Mouse (Mus musculus) cerebellum, adult 8-10 months (tissue): ENCODE data around the gene Erbb4.

ENCODE experiments used
- DNase-seq: peaks from one replicate; pipeline ENCODE4 v3.0.0; 2022

Erbb4 gene

DNA sequence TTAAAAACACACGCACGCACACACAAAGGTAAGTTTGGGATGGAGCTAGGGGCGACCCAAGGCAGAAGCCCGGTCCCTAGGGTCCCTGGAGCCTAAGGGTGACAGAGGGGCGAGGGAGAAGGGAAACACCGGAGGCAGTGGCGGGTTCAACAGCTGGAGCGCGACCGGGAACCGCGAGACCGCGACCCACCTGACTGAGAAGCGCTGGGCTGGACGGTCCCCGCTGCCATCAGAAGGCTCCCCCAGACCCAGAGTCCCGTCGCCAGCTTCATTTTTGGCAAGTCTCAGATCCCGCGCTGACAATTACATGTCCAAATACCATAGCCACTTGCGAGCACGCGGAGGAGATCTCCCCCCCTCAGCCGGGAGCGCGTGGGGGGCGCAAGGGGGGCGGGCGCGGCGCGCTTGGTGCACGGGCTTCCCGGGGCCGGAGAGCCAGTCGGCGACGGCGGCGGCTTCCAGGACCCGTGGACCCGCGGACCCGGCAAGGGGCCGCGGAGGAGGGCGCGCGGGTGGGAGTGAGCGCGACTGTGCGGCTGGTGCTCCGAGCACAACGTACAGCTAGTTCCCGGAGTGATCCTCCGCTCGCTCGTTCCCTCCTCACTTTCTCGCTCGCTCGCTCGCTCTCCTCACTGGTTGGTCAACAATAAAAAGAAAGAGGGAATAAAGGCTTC is at the start of gene Erbb4:
Gene Erbb4, minus strand, starts transcription at position 575 of the 674 bp plus-strand sequence.
- DNase-seq, result peak; percentile 32

GRCm38 (mm10) chr1:69157346-69157745 is 49.5 kb upstream of the Erbb4 start:
- no peak for DNase-seq

DNA sequence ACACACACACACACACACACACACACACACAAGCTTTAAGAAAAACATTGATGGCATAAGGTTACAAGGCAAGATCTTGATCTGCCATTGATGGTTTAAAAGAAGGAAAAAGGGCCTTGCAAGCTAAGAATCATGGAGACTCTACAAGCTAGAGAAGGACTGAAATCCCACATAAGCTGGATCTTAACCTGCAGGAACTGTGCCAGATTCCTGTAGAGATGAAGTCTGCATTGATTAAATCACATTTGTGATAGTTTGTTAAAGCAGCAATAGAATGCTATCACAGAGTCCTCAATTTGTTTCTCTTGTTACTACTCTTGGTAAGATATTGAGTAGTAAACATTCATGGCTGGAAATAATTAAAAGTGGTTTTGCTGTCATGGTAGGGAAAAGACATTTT is 33.5 kb upstream of the Erbb4 start:
- DNase-seq, result no peak

- DNase-seq, result no peak
Measured at GRCm38 (mm10) chr1:69139519-69139868, 31.6 kb upstream of the Erbb4 start.

DNA sequence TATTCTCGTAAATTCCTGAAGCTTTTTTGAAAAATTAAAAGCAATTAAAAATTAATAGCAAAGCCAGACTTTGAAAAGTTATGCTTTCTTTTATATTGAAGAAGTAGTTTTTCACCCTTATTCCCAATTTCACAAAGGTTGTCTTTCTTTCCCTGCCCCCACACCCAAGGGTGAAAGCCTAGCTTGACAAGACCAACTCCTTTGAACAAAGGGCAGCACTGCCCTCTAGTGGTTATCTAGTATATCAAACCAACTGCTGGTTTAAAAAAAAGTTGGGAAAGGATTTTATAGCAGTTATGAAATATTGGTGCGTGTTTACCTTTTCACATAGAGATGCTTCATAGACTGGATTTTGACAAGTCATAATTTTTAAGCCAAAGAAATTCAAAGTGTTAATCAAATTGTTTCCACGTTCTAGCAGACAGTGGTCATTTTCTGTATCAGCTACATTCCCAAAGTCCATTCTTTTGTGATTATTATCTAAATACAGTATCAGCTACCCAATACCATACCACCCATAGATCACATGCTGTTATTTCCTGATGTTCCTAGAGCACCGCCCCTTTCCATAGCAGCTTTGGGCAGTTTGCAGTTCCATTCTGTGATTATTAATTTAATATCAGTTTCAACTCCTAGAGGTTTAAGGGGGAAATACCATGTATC is 31.1 kb upstream of the Erbb4 start:
- DNase-seq, result peak; percentile 56

DNA sequence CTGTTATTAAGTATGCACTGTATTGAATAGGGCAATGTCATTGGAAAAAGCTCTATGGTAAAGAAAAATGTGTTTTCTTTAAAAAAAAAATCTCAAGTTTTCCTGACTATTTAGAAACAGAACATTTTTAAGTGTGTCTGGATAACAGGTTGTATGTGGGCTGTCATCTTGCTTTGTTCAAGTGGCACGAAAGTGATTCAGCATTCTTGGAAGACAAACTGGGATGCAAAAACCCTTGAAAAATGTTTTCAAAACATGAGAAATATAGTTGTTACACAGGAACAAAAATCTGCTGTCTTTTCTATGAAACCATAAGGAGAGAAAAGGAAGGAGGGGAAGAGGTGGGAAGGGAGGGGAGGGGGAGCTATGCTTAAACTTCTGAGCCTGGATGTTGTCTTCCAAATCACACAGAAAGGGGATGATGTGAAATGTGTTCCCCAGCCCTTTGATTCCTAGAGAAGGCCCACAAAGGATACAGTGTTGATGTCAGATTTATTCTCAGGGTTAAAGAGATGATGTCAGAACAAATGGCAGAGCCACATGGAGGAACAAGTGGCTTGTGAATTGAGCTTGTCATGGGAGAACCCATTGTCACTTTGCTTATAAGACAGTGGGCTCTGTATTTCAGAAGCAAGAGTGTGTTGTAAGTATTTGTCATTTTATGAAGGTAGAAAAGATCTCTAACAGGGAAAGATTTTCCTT is 16.4 kb upstream of the Erbb4 start:
- no peak for DNase-seq

- DNase-seq, result no peak
Measured at GRCm38 (mm10) chr1:69118249-69118938, 10.5 kb upstream of the Erbb4 start.

DNA sequence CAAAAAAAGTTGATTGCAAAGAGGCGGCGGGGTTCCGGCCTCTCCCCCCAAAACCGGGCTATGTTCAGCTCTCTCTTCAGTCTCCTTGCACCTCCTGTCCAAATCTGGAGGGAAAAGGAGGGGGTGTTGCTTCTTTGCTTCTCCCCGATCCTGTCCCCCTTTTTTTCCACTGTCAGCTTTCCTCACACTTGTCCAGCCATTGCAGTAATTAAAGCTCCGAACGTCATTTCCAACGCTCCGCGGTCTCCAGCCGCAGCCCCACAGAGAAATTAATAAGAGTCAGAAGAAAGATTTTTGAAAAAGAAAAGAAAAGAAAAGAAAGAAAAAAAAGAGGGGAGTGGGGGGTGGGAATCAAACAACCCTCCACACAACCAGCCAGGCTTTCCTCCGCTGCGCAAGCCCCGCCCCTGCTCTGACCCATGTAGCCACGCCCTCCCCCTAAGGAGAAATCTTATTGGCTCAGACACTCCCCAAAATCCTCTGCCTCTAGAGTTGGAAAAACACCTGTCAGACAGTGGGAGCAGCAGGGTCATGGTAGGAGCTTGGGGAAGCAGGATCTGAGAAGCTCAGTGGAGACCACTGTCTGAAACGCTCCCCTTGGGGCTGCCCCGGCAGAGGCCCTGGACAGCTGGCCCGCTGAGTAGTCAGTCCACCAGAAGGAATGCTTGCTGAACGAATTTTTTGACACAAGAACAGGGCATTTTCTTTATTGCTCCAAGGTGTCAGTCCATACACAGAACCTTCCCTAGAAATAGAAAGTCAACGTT is 483 bp upstream of the Erbb4 start:
- peak; percentile 64 for DNase-seq

DNA sequence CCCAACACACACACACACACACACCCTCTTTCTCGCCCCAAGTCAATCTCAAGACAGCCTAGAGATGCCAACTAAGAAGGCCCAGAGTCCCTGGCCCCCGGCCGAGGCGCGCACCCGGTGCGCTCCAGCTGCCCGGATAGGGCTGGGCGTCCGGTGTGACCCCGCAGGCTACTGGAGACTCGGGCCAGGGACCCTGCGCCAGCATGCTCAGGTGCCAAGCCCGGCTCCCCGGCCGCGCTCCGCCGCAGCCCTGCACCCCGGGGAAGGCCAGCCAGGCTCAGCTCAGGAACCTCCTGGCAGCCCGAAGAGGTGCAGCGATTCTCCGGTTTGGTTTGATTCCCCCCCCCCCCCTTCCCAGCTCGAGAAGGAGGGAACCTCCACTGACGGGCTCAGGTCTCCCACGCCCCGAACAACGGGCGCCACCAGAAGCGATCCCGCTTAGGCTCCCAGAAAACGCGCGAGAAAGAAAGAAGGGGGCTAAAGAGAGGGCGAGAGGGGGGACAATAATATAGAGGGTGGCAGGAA is 860 bp downstream of the Erbb4 start:
- DNase-seq, result peak; percentile 45

- DNase-seq, result peak; percentile 41
Measured at GRCm38 (mm10) chr1:69106322-69106761, 1.5 kb downstream of the Erbb4 start.

GRCm38 (mm10) chr1:69105493-69106321 is 2.2 kb downstream of the Erbb4 start:
- peak; percentile 36 for DNase-seq

GRCm38 (mm10) chr1:69105096-69105492 is 2.8 kb downstream of the Erbb4 start:
- DNase-seq, result peak; percentile 20

- DNase-seq, result no peak
Measured at GRCm38 (mm10) chr1:69103211-69103706, 4.6 kb downstream of the Erbb4 start.

GRCm38 (mm10) chr1:69101670-69102069 is 6.2 kb downstream of the Erbb4 start:
- DNase-seq, result no peak

DNA sequence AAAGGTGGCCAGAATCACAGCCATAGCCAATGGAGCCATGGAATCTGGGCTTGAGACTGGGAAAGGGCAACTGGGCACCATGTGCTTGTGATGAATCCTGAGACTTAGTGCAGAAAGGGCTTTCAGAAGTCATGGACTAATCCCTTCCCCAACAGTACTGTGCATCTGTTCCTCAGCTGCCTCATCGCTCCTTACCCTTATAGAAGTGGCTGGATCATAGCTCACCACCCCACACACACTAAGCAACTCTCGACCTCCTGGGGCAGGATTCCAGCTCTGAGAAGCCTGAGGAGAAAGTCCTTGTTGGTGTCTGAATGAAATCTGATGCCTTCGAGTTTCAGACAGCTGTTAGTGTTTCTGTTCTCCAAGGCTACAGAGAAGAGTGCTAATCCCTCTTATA is 14.8 kb downstream of the Erbb4 start:
- DNase-seq, result no peak

DNA sequence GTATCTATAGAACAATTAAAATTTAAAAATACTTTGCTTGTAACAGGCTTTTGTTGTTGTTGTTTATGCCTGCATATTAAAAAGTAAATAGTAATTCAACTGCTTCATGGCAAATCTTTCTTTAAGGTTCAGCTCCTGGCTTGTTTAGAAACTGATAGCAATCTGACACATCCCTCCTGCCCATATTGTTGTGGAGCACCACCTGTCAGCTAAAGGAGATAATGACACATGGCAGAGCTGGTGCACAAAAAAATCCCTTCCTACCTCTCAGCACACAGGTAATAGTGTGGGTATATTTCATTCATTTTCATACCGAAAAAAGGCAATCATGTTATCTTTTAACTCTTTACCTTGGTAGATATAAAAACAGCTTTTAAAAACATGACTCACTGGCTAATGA is 18.5 kb downstream of the Erbb4 start:
- DNase-seq, result no peak

DNA sequence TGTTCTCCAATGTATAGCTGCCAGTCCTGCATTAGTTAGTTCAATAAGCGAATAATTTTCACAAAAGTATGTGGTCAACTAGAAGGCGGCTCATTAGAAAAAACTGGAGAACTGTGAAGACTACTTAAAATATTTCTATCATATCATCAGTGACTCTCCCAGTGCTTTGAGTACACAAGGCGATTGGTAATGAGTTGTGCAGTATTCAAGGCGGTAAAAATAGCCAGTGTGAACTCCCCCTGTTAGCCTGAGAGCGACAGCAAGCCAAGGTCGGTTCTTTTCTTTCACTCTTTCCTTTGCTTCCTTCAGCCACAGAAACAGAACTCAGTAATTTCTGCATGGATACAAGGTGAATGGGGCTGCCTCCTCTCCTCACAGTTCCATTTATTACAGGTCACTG is 22.1 kb downstream of the Erbb4 start:
- no peak for DNase-seq

GRCm38 (mm10) chr1:69048918-69049317 is 58.9 kb downstream of the Erbb4 start:
- DNase-seq, result no peak

DNA sequence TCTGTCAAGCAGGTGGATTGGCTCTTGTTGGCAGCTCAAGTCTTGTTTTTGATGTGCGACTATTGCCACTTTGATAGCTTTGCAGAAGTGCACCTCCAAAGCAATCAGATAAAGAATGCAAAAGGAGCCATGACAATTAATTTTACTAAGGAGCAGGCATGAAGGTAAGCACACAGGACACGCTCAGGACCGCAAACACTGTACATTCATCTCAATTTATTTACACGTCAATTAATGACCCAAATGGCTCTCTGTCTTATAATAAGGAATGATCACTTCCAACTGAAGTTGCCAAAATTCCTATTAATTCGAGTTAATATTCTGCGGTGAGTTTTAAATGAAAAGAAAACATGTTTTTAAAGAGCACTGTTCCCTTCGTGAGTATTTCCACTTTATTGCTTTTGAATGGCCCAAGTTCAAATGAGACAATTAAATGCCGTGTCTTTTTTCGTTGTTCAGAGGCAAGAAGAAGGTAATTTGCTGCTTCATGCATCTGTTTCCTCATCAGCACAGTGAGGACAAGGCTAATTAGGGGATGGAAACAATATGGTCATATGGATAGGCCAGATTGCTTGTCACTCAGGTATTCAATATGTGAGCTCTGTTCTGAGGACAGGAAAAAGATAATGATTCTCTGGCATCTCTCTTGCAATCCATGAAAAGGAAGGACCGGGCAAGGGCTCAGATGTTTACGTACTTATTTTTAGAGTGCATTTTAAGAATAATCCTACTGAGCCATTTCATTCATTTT is 61.5 kb downstream of the Erbb4 start:
- no peak for DNase-seq

GRCm38 (mm10) chr1:69027816-69028215 is 80.0 kb downstream of the Erbb4 start:
- no peak for DNase-seq

DNA sequence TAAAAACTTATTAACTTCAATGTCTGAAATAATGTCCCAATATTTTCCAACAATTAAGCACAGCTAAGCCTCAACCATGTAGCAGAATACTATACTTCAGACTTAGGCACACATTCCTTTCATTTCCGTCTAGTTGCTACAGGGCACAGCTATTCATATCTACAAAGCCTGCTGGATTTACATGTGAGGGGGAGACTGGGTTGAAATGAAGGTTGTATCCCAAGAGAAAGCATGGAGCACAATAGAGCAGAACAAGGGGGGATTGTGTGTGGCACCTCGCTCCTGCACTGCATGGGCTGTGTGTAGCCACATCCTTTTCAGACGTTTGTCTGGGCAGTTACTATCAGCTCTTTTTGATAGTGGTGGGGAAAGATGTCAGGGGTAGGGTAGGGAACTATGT is 83.0 kb downstream of the Erbb4 start:
- no peak for DNase-seq
